ENCODE assay signal across 13 mouse cellular contexts in the genomic region with DNA sequence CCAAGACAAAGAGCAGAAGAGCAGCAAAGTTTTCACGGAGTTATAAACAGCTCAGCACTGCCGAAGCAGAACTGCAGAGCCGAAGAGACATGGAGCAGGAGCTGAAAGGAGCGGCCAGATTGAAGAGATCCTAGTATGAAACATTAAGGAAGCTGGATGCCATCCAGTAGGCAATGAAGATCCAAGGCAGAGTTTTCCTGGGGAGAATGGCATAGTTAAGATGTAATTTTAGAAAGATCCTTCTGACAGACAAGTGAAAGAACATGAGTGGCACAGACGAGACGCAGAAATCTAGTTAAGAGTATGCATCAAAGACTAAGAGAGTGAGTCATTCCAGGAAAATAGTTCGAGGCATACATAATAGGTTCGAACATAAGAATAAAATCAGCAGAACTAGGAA.
DNase-seq lines count a peak whose midpoint lies in the region; ATAC-seq lines count a peak whose summit lies in the region.
"Had no signal": no experiment of that assay in that cellular context is flagged by ENCODE, and none has a peak within 500 bp of the region (broad histone marks: within the 10 kb centered on the region; RNA-seq: fewer than 3 reads in every experiment).

No protein-coding gene starts in this region.

- ATAC-seq in heart, embryonic 14.5 days (ENCODE audit: insufficient number of reproducible peaks, insufficient read depth, low FRiP score, low read depth): no peak
- ATAC-seq: intestine, embryonic 15.5 days had no signal

- no peak overlapping the region for H3K4me3 ChIP-seq in heart, embryonic 14.5 days (ENCODE audit: control insufficient read depth in 1 of 2, insufficient read depth in 1 of 2, low read depth in 1 of 2, low read length in 2 of 2)
- H3K4me3 ChIP-seq in heart, embryonic 10.5 days: no peak overlapping the region
- H3K4me3 ChIP-seq: intestine, embryonic 15.5 days had no signal

- H3K27me3 ChIP-seq in heart, embryonic 14.5 days (ENCODE audit: control insufficient read depth, insufficient read depth, low read length): no peaks in the 10 kb centered on the region
- no peaks in the 10 kb centered on the region for H3K27me3 ChIP-seq in heart, embryonic 10.5 days (ENCODE audit: insufficient read depth, poor library complexity, severe bottlenecking)
- H3K27me3 ChIP-seq: intestine, embryonic 15.5 days had no signal

- no peaks in the 10 kb centered on the region; a peak in 1 of 4 replicates for H3K4me1 ChIP-seq in heart, embryonic 14.5 days (ENCODE audit: control insufficient read depth in 2 of 2, insufficient read depth in 2 of 2, low read length in 2 of 2)
- no peaks in the 10 kb centered on the region for H3K4me1 ChIP-seq in heart, embryonic 10.5 days
- H3K4me1 ChIP-seq: intestine, embryonic 15.5 days had no signal

- H3K9me3 ChIP-seq in heart, embryonic 14.5 days (ENCODE audit: control insufficient read depth, low read length): no peaks in the 10 kb centered on the region
- no peaks in the 10 kb centered on the region for H3K9me3 ChIP-seq in heart, embryonic 10.5 days
- H3K9me3 ChIP-seq: intestine, embryonic 15.5 days had no signal

- 32% methylated on average over 8 of the region's 8 CpGs for WGBS in heart, embryonic 14.5 days
- WGBS in heart, embryonic 10.5 days: 66% methylated on average over 8 of the region's 8 CpGs

- DNase-seq in cerebellum, postnatal 14 days: peak; percentile 29 to 50
- DNase-seq in cerebellum, postnatal 4 days (ENCODE audit: low spot score in 2 of 2): no peak
- no peak for DNase-seq in heart, embryonic 10.5 days (ENCODE audit: low spot score)
- DNase-seq in 3T3-L1 (ENCODE audit: low read depth, low spot score): peak; percentile 13
- peak; percentile 44 for DNase-seq in left cerebral cortex, adult 18-20 months (ENCODE audit: low spot score in 2 of 2)
- no peak for DNase-seq in urinary bladder, postnatal 14 days (ENCODE audit: low spot score)
- DNase-seq in lung, postnatal 36 days: no peak
- DNase-seq: heart, postnatal 4 days; kidney, postnatal 14 days; thymus, adult 18-20 months had no signal

- peak overlapping the region; percentile 49 for H3K4me2 ChIP-seq in heart, embryonic 14.5 days (ENCODE audit: low read length)
- H3K4me2 ChIP-seq: intestine, embryonic 15.5 days had no signal

- H3K9ac ChIP-seq in heart, embryonic 14.5 days (ENCODE audit: low read length): no peak overlapping the region
- H3K9ac ChIP-seq: intestine, embryonic 15.5 days; liver, embryonic 14.5 days had no signal

- peak overlapping the region; percentile 16 to 66; a peak in 3 of 4 replicates for H3K27ac ChIP-seq in heart, embryonic 14.5 days (replicated peaks in 1 of 2; ENCODE audit: control insufficient read depth in 1 of 2, insufficient read depth in 1 of 2, low read depth in 2 of 2, low read length in 2 of 2)
- H3K27ac ChIP-seq in heart, embryonic 10.5 days: no peak overlapping the region
- H3K27ac ChIP-seq: intestine, embryonic 15.5 days; liver, embryonic 14.5 days had no signal

- H3K36me3 ChIP-seq in heart, embryonic 14.5 days (ENCODE audit: control insufficient read depth, insufficient read depth, low read length): no peaks in the 10 kb centered on the region
- H3K36me3 ChIP-seq in heart, embryonic 10.5 days: peaks cover 5% of the 10 kb centered on the region; the same call in 1 of the 2 replicates
- H3K36me3 ChIP-seq: intestine, embryonic 15.5 days had no signal

Comparison
In these comparisons a context has a peak if more than half of its experiments do, and no peak if none do; other contexts are left out.
1. DNase-seq: peak in cerebellum, postnatal 14 days (2 of 2), 3T3-L1 (single experiment) and left cerebral cortex, adult 18-20 months (2 of 2); none in cerebellum, postnatal 4 days (0 of 2), heart, embryonic 10.5 days (single experiment), urinary bladder, postnatal 14 days (single experiment) and lung, postnatal 36 days (single experiment).